Mouse (Mus musculus) neural tube, embryonic 13.5 days (tissue): ENCODE results near the gene Zfp507. TPM values are rescaled to one million over a fixed set of nuclear protein-coding genes. Genes with fewer than 3 reads are reported as not detected.

Experiments
- ATAC-seq: fragments of 200-750 bp; cut with Nextera tagmentation; 2 replicates; pipeline ENCODE4 v1.8.0; 2017; ENCODE audit warnings: low read depth, mild to moderate bottlenecking, moderate TSS enrichment, moderate library complexity
- H3K27ac ChIP-seq: fragments of 300-500 bp; sonication (generic); replicated peaks from 2 replicates; pipeline ENCODE4 v1.5.1; 2015; ENCODE audit warnings: moderate library complexity, mild to moderate bottlenecking, inconsistent platforms
- H3K27me3 ChIP-seq: fragments of 300-500 bp; sonication (generic); 2 replicates; pipeline ENCODE4 v1.6.1; 2015; ENCODE audit warnings: mild to moderate bottlenecking, inconsistent platforms
- H3K36me3 ChIP-seq: fragments of 300-500 bp; sonication (generic); 2 replicates; pipeline ENCODE4 v1.6.1; 2015; ENCODE audit warnings: mild to moderate bottlenecking, inconsistent platforms
- H3K4me1 ChIP-seq: fragments of 300-500 bp; sonication (generic); replicated peaks from 2 replicates; pipeline ENCODE4 v1.6.1; 2015; ENCODE audit warnings: inconsistent platforms
- H3K4me2 ChIP-seq: fragments of 300-500 bp; sonication (generic); 2 replicates; pipeline ENCODE4 v1.6.1; 2015; ENCODE audit warnings: inconsistent platforms, mild to moderate bottlenecking, moderate library complexity
- H3K4me3 ChIP-seq: fragments of 300-500 bp; sonication (generic); 2 replicates; pipeline ENCODE4 v1.5.1; 2015; ENCODE audit warnings: mild to moderate bottlenecking, inconsistent platforms
- H3K9ac ChIP-seq: fragments of 300-500 bp; sonication (generic); 2 replicates; pipeline ENCODE4 v1.6.1; 2015; ENCODE audit warnings: moderate library complexity, mild to moderate bottlenecking, inconsistent platforms
- H3K9me3 ChIP-seq: fragments of 300-500 bp; sonication (generic); 2 replicates; pipeline ENCODE4 v1.6.1; 2016; ENCODE audit warnings: inconsistent platforms
- WGBS: fragments of 180-500 bp; shearing (Covaris S2); methylation state at CpG from one replicate; pipeline ENCODE4 v1.1.7; 2015; 5-methylcytosine and 5-hydroxymethylcytosine counted together
- polyA plus RNA-seq: library from polyadenylated mRNA; unstranded; fragments of >200 nt; fragmentation: Nextera tagmentation; extraction: Ambion mirVana; gene quantifications from 2 replicates; pipeline ENCODE4 v1.2.1, GENCODE M21; 2015

The Zfp507 gene
- polyA plus RNA-seq, 1 experiment from 2014 or later = 17.1 TPM

- 94% methylated on average over 8 of the region's 8 CpGs for WGBS
- ATAC-seq = no peak
- no peak overlapping the region for H3K27ac ChIP-seq
- peaks cover 53% of the 10 kb centered on the region for H3K36me3 ChIP-seq
- H3K9me3 ChIP-seq = no peaks in the 10 kb centered on the region
- H3K4me1 ChIP-seq = no peaks in the 10 kb centered on the region
- no peak overlapping the region for H3K4me3 ChIP-seq
- H3K27me3 ChIP-seq = no peaks in the 10 kb centered on the region
- no peak overlapping the region for H3K9ac ChIP-seq
- H3K4me2 ChIP-seq = no peak overlapping the region
Observed at GRCm38 (mm10) chr7:35772347-35772746, 30.5 kb downstream of the Zfp507 start.

GRCm38 (mm10) chr7:35771106-35771505 is 31.7 kb downstream of the Zfp507 start:
- Histone ChIP-seq H3K4me3 (no peak overlapping the region), H3K9me3 (no peaks in the 10 kb centered on the region), H3K27me3 (no peaks in the 10 kb centered on the region), H3K27ac (no peak overlapping the region), H3K36me3 (peaks cover 45% of the 10 kb centered on the region), H3K4me2 (no peak overlapping the region), H3K4me1 (no peaks in the 10 kb centered on the region), H3K9ac (no peak overlapping the region)
- no peak for ATAC-seq

DNA sequence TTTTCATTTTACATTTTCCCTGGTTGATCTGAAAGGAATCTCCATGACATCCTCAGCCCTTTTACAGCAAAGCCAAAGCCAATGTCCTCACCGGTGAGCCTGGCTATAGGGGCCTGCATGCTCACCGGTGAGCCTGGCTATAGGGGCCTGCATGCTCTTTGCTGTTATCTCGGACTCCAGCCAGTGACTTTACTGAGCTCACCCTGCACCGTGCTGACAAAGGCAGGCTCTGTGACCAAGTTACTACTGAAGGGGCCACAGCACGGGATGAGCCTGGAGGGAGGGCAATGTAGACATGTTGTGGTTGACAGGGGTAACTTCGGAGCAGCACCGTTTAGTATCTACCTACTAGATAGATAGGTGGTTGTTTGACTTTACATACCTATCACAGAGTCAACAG is 32.7 kb downstream of the Zfp507 start:
- H3K4me1 ChIP-seq = no peaks in the 10 kb centered on the region
- 86% methylated on average over 7 of the region's 7 CpGs for WGBS
- no peak overlapping the region for H3K27ac ChIP-seq
- no peak overlapping the region for H3K9ac ChIP-seq
- H3K9me3 ChIP-seq = no peaks in the 10 kb centered on the region
- peaks cover 35% of the 10 kb centered on the region for H3K36me3 ChIP-seq
- no peak for ATAC-seq
- no peaks in the 10 kb centered on the region for H3K27me3 ChIP-seq
- no peak overlapping the region for H3K4me3 ChIP-seq
- no peak overlapping the region for H3K4me2 ChIP-seq

DNA sequence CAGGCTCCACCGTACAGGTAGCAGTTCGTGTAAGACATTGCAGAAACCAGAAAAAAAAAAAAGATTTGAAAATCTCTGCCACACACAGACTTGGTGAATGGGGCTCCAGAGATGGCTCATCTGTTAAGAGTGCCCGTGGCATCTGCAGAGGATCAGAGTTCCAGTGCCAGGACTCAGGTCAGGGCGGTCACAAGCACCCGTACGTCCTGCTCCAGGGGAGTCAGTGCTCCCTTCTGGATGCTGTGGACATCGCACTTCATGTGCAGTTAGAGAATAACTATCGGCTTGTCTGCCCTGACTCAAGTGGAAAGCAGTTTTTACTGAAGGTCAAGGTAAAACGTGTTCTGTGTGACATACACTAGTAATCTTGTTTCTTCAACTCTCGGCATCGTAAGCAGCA is 38.3 kb downstream of the Zfp507 start:
- ATAC-seq = no peak
- no peaks in the 10 kb centered on the region for H3K9me3 ChIP-seq
- H3K4me1 ChIP-seq = no peaks in the 10 kb centered on the region
- H3K36me3 ChIP-seq = no peaks in the 10 kb centered on the region
- no peak overlapping the region for H3K4me2 ChIP-seq
- WGBS = 94% methylated on average over 11 of the region's 11 CpGs
- no peaks in the 10 kb centered on the region for H3K27me3 ChIP-seq
- H3K27ac ChIP-seq = no peak overlapping the region
- no peak overlapping the region for H3K4me3 ChIP-seq
- H3K9ac ChIP-seq = no peak overlapping the region

DNA sequence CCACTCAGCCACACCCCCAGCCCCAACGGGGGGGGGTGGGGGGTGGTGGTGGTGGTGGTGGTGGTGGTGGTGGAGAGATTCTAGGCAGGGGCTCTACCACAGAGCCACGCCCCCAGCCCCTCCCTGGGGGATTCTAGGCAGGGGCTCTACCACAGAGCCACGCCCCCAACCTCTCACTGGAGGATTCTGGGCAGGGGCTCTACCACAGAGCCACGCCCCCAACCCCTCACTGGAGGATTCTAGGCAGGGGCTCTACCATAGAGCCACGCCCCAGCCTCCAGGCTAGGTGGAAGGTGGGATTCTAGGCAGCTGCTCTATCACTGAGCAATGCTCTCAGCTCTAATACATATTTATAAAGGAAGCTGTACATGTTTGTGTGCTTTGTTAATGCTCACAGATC is 41.0 kb downstream of the Zfp507 start:
- no peaks in the 10 kb centered on the region for H3K4me1 ChIP-seq
- no peaks in the 10 kb centered on the region for H3K27me3 ChIP-seq
- no peaks in the 10 kb centered on the region for H3K36me3 ChIP-seq
- no peak overlapping the region for H3K27ac ChIP-seq
- no peak for ATAC-seq
- no peaks in the 10 kb centered on the region for H3K9me3 ChIP-seq
- no peak overlapping the region for H3K9ac ChIP-seq
- H3K4me2 ChIP-seq = no peak overlapping the region
- no peak overlapping the region for H3K4me3 ChIP-seq
- 69% methylated on average over 5 of the region's 5 CpGs for WGBS

GRCm38 (mm10) chr7:35759602-35760001 is 43.2 kb downstream of the Zfp507 start:
- Histone ChIP-seq H3K9ac (no peak overlapping the region), H3K4me3 (no peak overlapping the region), H3K27ac (no peak overlapping the region), H3K9me3 (no peaks in the 10 kb centered on the region), H3K36me3 (no peaks in the 10 kb centered on the region), H3K4me2 (no peak overlapping the region), H3K4me1 (peaks cover 6% of the 10 kb centered on the region; the same call in 1 of the 2 replicates), H3K27me3 (no peaks in the 10 kb centered on the region)
- WGBS = 14% methylated on average over 2 of the region's 2 CpGs
- no peak for ATAC-seq

DNA sequence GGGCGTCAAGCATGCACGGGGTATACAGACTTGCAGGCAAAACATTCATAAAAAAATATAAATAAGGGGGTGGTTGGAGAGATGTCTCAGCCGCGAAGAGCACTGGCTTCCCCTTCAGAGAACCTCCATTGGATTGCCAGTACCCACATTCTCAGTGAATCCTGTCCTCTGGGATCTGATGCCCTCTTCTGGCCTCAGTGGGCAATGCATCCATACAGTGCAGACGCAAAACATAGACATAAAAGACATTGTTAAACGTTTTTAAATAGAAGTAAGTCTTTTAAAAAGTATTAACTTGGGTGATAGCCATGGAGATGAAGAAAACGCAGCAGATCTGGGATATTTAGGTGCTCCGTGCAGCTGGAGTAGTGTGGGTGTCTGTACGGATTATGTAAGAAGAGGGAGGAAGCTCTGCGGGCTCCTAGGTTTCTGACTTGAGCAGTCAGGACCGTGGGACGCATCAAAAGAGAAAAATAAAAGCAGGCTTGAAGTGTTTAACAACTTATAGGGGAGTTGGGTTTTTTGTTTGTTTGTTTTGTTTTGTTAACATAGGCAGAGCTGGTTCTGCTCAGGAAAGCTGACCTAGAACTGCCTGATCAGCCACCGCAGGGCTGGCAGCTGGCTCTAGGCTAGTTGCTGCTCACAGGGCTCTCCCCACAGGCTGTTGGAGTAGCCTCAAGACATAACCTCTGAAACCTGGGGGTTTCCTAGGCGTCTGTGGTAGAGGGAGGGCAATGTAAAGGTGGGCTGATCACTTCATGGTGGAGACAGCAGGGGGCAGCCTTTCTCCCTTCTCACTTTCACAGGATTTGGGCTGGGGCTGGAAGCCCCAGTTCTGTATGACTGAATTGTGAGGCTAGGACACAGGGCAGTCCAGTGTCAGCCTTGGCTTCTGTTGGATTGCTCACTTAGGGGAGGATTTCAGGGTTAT is 46.0 kb downstream of the Zfp507 start:
- H3K27ac ChIP-seq = no peak overlapping the region
- H3K4me2 ChIP-seq = no peak overlapping the region
- no peak for ATAC-seq
- H3K9me3 ChIP-seq = no peaks in the 10 kb centered on the region
- 39% methylated on average over 14 of the region's 14 CpGs for WGBS
- H3K27me3 ChIP-seq = no peaks in the 10 kb centered on the region
- no peak overlapping the region for H3K4me3 ChIP-seq
- H3K4me1 ChIP-seq = peaks cover 25% of the 10 kb centered on the region
- no peak overlapping the region for H3K9ac ChIP-seq
- no peaks in the 10 kb centered on the region for H3K36me3 ChIP-seq

GRCm38 (mm10) chr7:35754886-35755168 is 48.0 kb downstream of the Zfp507 start:
- Histone ChIP-seq H3K9me3 (no peaks in the 10 kb centered on the region), H3K4me3 (peak overlapping the region; percentile 92), H3K27me3 (no peaks in the 10 kb centered on the region), H3K27ac (peak overlapping the region; percentile 67), H3K9ac (peak overlapping the region; percentile 86), H3K4me1 (peaks cover 25% of the 10 kb centered on the region), H3K4me2 (peak overlapping the region; percentile 99), H3K36me3 (peaks cover 14% of the 10 kb centered on the region)
- WGBS = 75% methylated on average over 4 of the region's 4 CpGs
- no peak for ATAC-seq

- 1% methylated on average over 68 of the region's 70 CpGs for WGBS
- Histone ChIP-seq H3K4me3 (peak within 1 kb of the TSS; percentile 92), H3K27ac (peak within 1 kb of the TSS; percentile 67), H3K36me3 (peaks cover 20% of the 10 kb centered on the region), H3K9me3 (no peaks in the 10 kb centered on the region), H3K27me3 (no peaks in the 10 kb centered on the region), H3K9ac (peak within 1 kb of the TSS; percentile 86), H3K4me2 (peak within 1 kb of the TSS; percentile 99), H3K4me1 (peaks cover 25% of the 10 kb centered on the region)
- ATAC-seq = peak; percentile 97
Observed at GRCm38 (mm10) chr7:35754033-35754885, 48.5 kb downstream of the Zfp507 start, which contains the start of gene Dpy19l3. Dpy19l3 (minus strand) TSS chr7:35754454.

GRCm38 (mm10) chr7:35753319-35754032 is 49.3 kb downstream of the Zfp507 start:
- H3K9me3 ChIP-seq = no peaks in the 10 kb centered on the region
- no peaks in the 10 kb centered on the region for H3K27me3 ChIP-seq
- H3K4me2 ChIP-seq = peak overlapping the region; percentile 99
- H3K9ac ChIP-seq = peak overlapping the region; percentile 86
- H3K27ac ChIP-seq = peak overlapping the region; percentile 64; the same call in 1 of the 2 replicates
- peaks cover 25% of the 10 kb centered on the region for H3K4me1 ChIP-seq
- peak overlapping the region; percentile 92 for H3K4me3 ChIP-seq
- peaks cover 28% of the 10 kb centered on the region for H3K36me3 ChIP-seq
- WGBS = 4% methylated on average over 15 of the region's 15 CpGs
- peak; percentile 57; the same call in 1 of the 2 replicates for ATAC-seq

DNA sequence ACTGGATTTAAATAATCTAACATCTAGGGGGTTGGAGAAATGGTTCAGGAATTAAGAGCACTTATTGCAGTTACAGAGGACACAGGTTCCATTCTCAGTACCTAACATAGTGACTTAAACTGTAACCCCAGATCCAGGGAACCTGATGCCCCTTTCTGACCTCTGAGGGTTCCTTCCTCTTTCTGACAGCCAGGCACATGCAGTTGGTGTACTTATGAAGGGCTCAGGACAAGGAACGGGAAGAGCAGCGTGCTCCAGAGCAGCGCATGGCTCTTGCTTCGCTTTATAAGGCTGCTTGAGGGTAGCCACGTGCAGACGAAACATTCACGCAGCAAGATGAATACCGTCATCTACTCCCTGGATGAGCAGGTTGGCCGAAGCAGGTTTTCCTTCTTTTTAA is 51.9 kb downstream of the Zfp507 start:
- Histone ChIP-seq H3K9me3 (no peaks in the 10 kb centered on the region), H3K4me1 (peaks cover 25% of the 10 kb centered on the region), H3K27ac (no peak overlapping the region), H3K36me3 (peaks cover 54% of the 10 kb centered on the region), H3K27me3 (no peaks in the 10 kb centered on the region), H3K9ac (no peak overlapping the region), H3K4me3 (no peak overlapping the region), H3K4me2 (no peak overlapping the region)
- WGBS = 96% methylated on average over 9 of the region's 9 CpGs
- ATAC-seq = no peak
